Mouse (Mus musculus): ENCODE data around the gene Zic2.

- TF ChIP-seq NELFE (IDR thresholded peaks at IDR 0.05; ENCODE audit: low read depth, low read length) (no peak), CHD2 (IDR thresholded peaks at IDR 0.05; ENCODE audit: low read length) (no peak), MAX (IDR thresholded peaks at IDR 0.05; ENCODE audit: low read length) (no peak), POLR2A (IDR thresholded peaks at IDR 0.05; ENCODE audit: low read depth, low read length) (no peak), CTCF (conservative IDR thresholded peaks at IDR 0.05 in 1 of 2, IDR thresholded peaks at IDR 0.05 in 1 of 2; ENCODE audit: low read depth in 2 of 2, low read length in 2 of 2) (no peak)
These were observed 15.5 kb upstream of the Zic2 start for GRCm38 (mm10) chr14:122459776-122460175.
